Mouse (Mus musculus): ENCODE results near the gene Lsmem1. TPM values are rescaled to one million over a fixed set of nuclear protein-coding genes. Genes with fewer than 3 reads are reported as not detected.
"Not testable (repeated sequence)": the region's sequence is repeated elsewhere in the genome, so short reads cannot be mapped to it uniquely, and the experiment has no call there.

The Lsmem1 gene
- polyA plus RNA-seq, 1 experiment from 2014 or later: 31.2 TPM

DNA sequence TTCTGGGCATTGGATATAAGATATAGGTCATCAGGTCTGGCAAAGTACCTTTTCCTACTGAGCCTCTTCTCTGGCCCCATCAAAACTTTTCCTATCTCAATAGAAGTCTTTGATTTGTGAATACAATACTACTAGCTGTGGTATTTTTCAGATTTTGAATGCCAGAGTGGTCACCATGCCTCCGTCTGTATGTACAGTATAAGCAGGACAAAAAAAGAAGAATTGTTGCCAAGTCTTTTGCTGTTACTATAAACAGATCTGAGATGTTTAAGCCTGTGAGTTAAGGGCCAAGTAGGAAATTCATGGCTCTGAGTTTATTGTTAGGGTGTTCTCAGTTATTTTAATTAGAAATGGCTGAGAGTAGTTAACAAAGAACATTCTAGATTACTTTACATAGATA lies 24.1 kb downstream of the Lsmem1 start:
- not testable (repeated sequence) for ATAC-seq (replicated peaks; ENCODE audit: insufficient number of reproducible peaks, insufficient read depth, low FRiP score, low read depth); H3K4me2 ChIP-seq; H3K27ac ChIP-seq; H3K9ac ChIP-seq; H3K36me3 ChIP-seq; H3K9me3 ChIP-seq (replicated peaks); H3K4me1 ChIP-seq (replicated peaks); H3K27me3 ChIP-seq; H3K4me3 ChIP-seq
- 28% methylated on average over 1 of the region's 1 CpGs for WGBS

DNA sequence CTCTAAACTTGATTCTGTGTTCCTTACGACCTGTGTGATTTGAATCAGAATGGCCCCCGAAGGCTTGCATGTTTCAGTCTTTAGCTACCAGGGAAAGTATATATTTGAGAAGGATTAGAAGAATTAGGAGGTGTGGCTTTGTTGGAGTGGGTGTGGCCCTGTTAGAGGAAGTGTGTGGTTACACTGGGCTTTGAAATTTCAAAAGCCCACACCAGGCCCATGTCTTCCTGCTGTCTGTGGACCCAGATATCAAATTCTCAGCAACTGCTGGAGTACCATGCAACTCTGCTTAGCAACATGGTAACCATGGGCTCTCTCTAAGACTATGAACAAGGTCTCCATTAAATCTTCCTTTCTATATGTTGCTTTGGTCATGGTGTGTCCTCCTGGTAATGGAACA lies 27.7 kb downstream of the Lsmem1 start:
- no peak overlapping the region for H3K9ac ChIP-seq
- H3K27ac ChIP-seq: no peak overlapping the region
- H3K9me3 ChIP-seq (replicated peaks): no peaks in the 10 kb centered on the region
- no peak overlapping the region for H3K4me3 ChIP-seq
- H3K4me2 ChIP-seq: no peak overlapping the region
- ATAC-seq (replicated peaks; ENCODE audit: insufficient number of reproducible peaks, insufficient read depth, low FRiP score, low read depth): no peak
- H3K27me3 ChIP-seq: no peaks in the 10 kb centered on the region
- no peaks in the 10 kb centered on the region; the same call in 1 of the 2 replicates for H3K36me3 ChIP-seq
- WGBS: 83% methylated on average over 2 of the region's 2 CpGs
- 0 out of 2 replicates have a peak, but pooled peaks cover 2% of the 10 kb centered on the region for H3K4me1 ChIP-seq (replicated peaks)

DNA sequence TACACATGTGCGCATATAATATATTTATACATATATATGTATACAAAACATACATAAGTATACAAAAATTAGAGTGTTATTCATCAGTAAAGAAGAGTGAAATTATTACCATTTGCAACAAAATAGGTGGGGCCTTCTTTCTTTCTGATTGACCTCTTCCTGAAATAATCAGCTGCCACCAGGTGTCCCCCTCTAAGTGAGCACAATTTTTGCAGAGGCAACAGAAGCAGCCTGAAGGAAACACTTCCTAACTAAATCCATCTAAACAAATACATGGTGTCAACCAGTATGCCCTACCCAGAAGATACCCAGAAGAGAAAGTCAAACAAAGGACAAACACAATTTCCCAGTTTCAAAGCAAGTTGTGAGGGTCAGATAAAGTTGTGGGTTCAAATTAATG lies 29.6 kb downstream of the Lsmem1 start:
- H3K4me2 ChIP-seq: no peak overlapping the region
- no peaks in the 10 kb centered on the region; the same call in 1 of the 2 replicates for H3K36me3 ChIP-seq
- H3K9ac ChIP-seq: no peak overlapping the region
- no peak overlapping the region for H3K4me3 ChIP-seq
- H3K27me3 ChIP-seq: no peaks in the 10 kb centered on the region
- whole genome bisulfite sequencing: 93% methylated on average over 1 of the region's 1 CpGs
- no peak for ATAC-seq (replicated peaks; ENCODE audit: insufficient number of reproducible peaks, insufficient read depth, low FRiP score, low read depth)
- H3K4me1 ChIP-seq (replicated peaks): no peaks in the 10 kb centered on the region
- no peaks in the 10 kb centered on the region for H3K9me3 ChIP-seq (replicated peaks)
- H3K27ac ChIP-seq: no peak overlapping the region

DNA sequence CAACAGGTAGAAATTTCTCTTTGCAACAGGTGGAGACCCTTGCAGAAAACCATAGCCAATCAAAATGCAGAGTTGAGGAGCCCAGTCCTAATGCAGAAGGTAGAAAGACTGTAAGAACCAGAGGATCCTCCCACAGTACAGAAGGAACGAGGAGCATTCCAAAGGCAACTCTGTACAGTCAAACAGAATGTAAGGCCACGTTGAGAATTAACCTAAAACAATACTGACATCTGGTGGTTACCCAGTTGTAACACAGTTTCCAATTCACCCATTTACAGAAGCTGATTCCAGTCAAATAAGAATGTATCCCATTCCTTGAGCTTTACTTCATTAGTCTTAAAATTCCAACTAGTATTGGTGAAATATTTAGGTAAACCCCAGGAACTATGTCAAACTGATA lies 34.7 kb downstream of the Lsmem1 start:
- ATAC-seq (replicated peaks; ENCODE audit: insufficient number of reproducible peaks, insufficient read depth, low FRiP score, low read depth): no peak
- Histone ChIP-seq H3K9ac (no peak overlapping the region), H3K27me3 (no peaks in the 10 kb centered on the region), H3K27ac (no peak overlapping the region), H3K36me3 (no peaks in the 10 kb centered on the region), H3K4me2 (no peak overlapping the region), H3K4me1 (replicated peaks) (no peaks in the 10 kb centered on the region), H3K4me3 (no peak overlapping the region), H3K9me3 (replicated peaks) (no peaks in the 10 kb centered on the region)
- WGBS: 5% methylated on average over 2 of the region's 2 CpGs

DNA sequence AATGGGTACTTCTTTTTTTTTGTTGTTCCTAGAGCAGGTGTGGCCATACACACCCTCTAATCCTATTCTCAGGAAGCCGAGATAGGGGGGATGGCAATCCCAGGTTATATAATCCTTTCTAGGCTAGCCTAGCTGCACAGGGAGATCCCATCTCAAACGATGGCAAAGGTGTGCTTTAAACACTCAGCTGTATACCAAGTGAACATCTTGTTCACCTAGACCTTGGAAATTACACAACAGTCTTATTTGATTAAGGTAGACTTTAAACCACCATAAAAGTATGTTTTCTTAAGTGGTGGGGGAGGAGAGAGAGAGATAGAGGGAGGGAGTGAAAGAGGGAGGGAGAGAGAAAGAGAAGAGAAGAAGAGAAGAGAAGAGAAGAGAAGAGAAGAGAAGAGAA lies 38.5 kb downstream of the Lsmem1 start:
- Histone ChIP-seq H3K4me1 (replicated peaks) (no peaks in the 10 kb centered on the region), H3K4me3 (no peak overlapping the region), H3K36me3 (no peaks in the 10 kb centered on the region), H3K27me3 (no peaks in the 10 kb centered on the region), H3K9me3 (replicated peaks) (no peaks in the 10 kb centered on the region), H3K4me2 (no peak overlapping the region), H3K9ac (no peak overlapping the region), H3K27ac (no peak overlapping the region)
- 68% methylated on average over 2 of the region's 2 CpGs for WGBS
- no peak for ATAC-seq (replicated peaks; ENCODE audit: insufficient number of reproducible peaks, insufficient read depth, low FRiP score, low read depth)

DNA sequence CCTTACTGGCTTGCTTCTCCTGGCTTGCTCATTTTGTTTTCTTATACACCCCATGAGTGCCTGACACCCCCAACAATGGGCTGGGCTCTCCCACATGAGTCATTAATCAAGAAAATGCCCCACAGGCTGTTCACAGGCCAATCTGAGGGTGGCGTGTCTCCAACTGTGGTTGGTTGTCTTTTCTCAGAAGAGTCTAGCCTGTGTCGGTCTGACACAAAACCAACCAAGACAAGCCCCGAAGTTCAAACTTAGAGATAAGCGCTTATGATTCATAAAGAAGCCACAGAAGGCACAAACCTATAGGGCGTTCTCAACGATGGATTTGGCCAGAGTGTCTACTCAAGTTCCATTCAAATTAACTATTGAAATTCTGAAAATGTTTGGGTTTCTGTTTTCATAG lies 45.1 kb downstream of the Lsmem1 start:
- H3K4me2 ChIP-seq: no peak overlapping the region
- no peak overlapping the region for H3K9ac ChIP-seq
- no peaks in the 10 kb centered on the region for H3K4me1 ChIP-seq (replicated peaks)
- ATAC-seq (replicated peaks; ENCODE audit: insufficient number of reproducible peaks, insufficient read depth, low FRiP score, low read depth): no peak
- no peaks in the 10 kb centered on the region for H3K9me3 ChIP-seq (replicated peaks)
- no peak overlapping the region for H3K4me3 ChIP-seq
- WGBS: 86% methylated on average over 6 of the region's 6 CpGs
- no peaks in the 10 kb centered on the region for H3K36me3 ChIP-seq
- no peaks in the 10 kb centered on the region for H3K27me3 ChIP-seq
- no peak overlapping the region for H3K27ac ChIP-seq

DNA sequence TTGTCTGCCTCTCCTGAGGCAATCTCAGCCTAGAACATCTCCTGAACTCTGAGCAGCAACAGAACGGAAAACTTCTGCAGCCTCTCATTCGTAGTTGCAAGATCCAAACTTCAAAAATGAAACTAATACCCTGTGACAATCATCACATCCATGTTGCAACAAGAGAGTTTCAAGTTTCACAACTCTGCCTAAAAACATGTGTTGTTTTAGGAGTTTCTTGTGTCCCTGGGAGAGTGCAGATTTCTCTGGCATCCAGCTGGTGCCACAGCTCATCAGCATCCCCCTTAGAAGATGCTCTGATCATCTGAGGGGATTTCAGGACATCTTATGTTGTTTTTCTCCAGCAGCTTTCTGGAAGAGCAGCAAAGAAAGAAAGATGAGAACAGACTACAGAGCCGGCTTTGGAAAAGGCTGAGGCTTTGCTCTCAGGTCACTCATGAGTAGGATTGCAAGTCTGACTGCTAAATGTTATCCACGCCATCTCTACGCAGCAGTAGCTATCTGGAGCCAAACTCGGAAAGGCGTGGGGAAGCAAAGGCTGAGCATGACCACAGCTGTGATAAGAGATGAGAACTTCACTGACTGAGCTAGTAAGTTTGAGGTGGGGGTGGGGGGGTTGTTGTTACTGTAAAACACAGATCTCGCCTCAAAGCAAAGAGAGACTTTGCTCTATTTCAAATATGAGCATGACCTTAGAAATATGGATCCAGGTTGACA lies 46.8 kb downstream of the Lsmem1 start:
- Histone ChIP-seq H3K4me2 (no peak overlapping the region), H3K27ac (no peak overlapping the region), H3K27me3 (no peaks in the 10 kb centered on the region), H3K9ac (no peak overlapping the region), H3K36me3 (no peaks in the 10 kb centered on the region), H3K4me1 (replicated peaks) (no peaks in the 10 kb centered on the region), H3K4me3 (no peak overlapping the region), H3K9me3 (replicated peaks) (no peaks in the 10 kb centered on the region)
- WGBS: 53% methylated on average over 8 of the region's 8 CpGs
- ATAC-seq (replicated peaks; ENCODE audit: insufficient number of reproducible peaks, insufficient read depth, low FRiP score, low read depth): no peak

DNA sequence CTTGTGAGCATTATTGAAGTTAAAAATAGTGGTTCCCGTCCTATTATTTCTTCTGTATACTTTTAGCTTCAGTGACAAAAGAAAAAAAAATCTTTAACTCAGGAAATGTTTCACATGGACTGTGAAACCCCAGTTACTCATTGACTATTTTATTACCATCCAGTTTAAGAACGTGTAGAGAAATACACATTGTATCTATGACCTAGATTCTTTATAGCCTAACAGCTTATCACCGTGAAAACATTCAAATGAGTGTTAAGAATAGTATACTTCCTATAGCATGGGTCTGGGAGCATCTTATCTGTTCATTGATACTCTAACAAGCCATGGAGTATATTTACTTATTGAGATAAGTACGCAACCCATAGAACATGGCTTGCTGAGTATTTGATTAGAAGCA lies 52.0 kb downstream of the Lsmem1 start:
- no peak overlapping the region for H3K4me2 ChIP-seq
- no peaks in the 10 kb centered on the region for H3K4me1 ChIP-seq (replicated peaks)
- H3K9me3 ChIP-seq (replicated peaks): no peaks in the 10 kb centered on the region
- WGBS: 55% methylated on average over 4 of the region's 4 CpGs
- H3K27ac ChIP-seq: no peak overlapping the region
- H3K9ac ChIP-seq: no peak overlapping the region
- ATAC-seq (replicated peaks; ENCODE audit: insufficient number of reproducible peaks, insufficient read depth, low FRiP score, low read depth): no peak
- no peaks in the 10 kb centered on the region for H3K27me3 ChIP-seq
- H3K4me3 ChIP-seq: no peak overlapping the region
- no peaks in the 10 kb centered on the region for H3K36me3 ChIP-seq

DNA sequence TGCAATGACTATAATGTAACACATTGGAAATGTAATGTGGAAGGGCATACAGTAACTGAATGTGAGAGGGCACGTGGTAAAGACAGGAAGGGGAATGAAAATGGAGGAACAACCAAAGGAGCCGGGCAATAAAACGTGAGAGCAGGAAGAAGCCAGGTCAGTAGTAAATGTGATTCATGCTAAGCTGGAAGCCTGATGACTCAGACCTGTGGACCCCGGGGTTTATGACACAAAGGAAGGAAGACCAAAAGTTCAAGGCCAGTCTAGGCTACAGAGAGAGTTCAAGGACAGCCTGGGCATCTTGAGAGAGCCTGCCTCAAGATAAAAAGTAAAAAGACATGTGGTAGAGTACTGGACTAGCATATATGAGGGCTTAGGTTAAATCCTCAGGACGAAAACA lies 52.8 kb downstream of the Lsmem1 start:
- H3K36me3 ChIP-seq: no peaks in the 10 kb centered on the region
- no peak overlapping the region for H3K27ac ChIP-seq
- H3K4me1 ChIP-seq (replicated peaks): no peaks in the 10 kb centered on the region
- no peak overlapping the region for H3K4me3 ChIP-seq
- H3K4me2 ChIP-seq: no peak overlapping the region
- H3K27me3 ChIP-seq: no peaks in the 10 kb centered on the region
- 66% methylated on average over 5 of the region's 5 CpGs for WGBS
- H3K9me3 ChIP-seq (replicated peaks): no peaks in the 10 kb centered on the region
- H3K9ac ChIP-seq: no peak overlapping the region
- no peak for ATAC-seq (replicated peaks; ENCODE audit: insufficient number of reproducible peaks, insufficient read depth, low FRiP score, low read depth)

DNA sequence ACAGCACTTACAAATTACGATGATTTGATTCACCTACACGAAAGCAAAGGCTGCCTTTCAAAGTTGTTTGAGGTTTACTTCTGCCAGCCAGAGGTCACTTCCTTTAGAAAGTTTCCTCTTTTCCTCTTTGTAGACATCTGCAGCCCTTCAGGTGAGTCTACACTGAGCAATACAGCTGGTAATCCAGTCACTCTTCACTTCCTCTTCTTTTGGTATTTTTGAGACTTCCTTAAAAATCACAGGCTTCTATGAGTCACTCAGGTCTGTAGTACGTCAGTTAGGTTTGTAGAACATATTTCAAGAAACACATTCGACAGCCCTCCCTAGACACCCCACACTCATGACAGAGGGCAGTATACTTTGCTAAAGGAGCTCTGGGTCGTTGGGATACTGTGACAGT lies 58.6 kb downstream of the Lsmem1 start:
- no peak overlapping the region for H3K4me3 ChIP-seq
- H3K9ac ChIP-seq: no peak overlapping the region
- H3K36me3 ChIP-seq: no peaks in the 10 kb centered on the region
- H3K9me3 ChIP-seq (replicated peaks): no peaks in the 10 kb centered on the region
- H3K27me3 ChIP-seq: no peaks in the 10 kb centered on the region
- no peaks in the 10 kb centered on the region for H3K4me1 ChIP-seq (replicated peaks)
- WGBS: 63% methylated on average over 5 of the region's 5 CpGs
- no peak overlapping the region for H3K27ac ChIP-seq
- no peak overlapping the region for H3K4me2 ChIP-seq
- no peak for ATAC-seq (replicated peaks; ENCODE audit: insufficient number of reproducible peaks, insufficient read depth, low FRiP score, low read depth)

DNA sequence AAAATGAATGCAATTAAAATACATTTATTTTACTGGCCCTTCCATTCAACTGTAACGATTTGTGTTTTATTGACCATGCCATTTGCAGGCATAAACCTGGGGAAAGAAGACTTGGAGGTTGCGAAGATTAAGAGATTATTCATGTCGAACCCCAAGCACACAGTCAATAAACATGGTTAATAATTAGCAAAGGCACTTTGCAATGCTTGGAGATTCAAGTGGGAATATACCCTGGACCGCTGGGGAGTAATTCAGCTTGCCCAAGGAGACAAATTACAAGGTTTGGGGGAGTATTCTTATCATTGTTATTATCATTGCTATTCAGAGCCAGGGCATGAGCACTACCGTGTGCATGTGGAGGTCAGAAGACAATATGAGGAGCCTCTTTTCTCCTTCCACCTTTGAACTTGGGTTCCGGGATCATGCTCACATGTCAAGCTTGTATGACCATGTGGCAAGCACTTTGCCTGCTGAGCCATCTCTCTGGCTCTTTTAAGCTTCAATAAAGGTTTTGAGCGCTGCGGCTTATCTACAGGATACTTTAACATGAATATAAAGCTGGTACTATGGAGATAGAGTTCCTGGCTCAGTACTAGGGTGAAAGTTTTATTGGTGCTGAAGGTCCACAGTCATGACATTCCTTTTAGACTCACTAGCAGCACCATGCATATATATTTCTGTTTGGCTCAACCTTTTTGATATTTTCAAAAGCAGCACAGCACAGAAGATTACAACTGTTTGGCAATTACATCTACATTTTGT lies 59.6 kb downstream of the Lsmem1 start:
- Histone ChIP-seq H3K4me1 (replicated peaks) (no peaks in the 10 kb centered on the region), H3K4me3 (no peak overlapping the region), H3K27me3 (no peaks in the 10 kb centered on the region), H3K9ac (no peak overlapping the region), H3K27ac (no peak overlapping the region), H3K36me3 (no peaks in the 10 kb centered on the region), H3K9me3 (replicated peaks) (no peaks in the 10 kb centered on the region), H3K4me2 (no peak overlapping the region)
- no peak for ATAC-seq (replicated peaks; ENCODE audit: insufficient number of reproducible peaks, insufficient read depth, low FRiP score, low read depth)
- WGBS: 78% methylated on average over 8 of the region's 8 CpGs

DNA sequence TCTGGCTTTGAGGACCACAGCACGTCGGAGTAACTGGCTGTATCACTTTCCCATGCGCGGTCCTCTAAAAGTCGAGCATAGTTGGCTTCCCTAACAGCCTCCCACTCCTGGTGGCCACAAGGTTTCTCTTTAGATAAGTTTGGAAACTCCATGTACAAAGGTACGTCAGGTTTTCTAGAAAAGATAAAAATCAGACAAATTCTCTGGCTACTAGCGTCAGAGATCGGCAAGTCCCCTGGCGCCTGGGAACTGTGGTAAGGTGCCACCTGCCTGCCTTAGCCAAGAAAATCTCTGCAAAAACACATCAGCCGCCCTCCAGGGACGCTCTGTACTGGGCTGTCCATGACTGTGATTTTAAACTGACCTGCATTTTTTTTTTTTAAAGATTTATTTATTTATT lies 64.8 kb downstream of the Lsmem1 start:
- H3K36me3 ChIP-seq: no peaks in the 10 kb centered on the region
- no peak for ATAC-seq (replicated peaks; ENCODE audit: insufficient number of reproducible peaks, insufficient read depth, low FRiP score, low read depth)
- H3K4me3 ChIP-seq: peak overlapping the region; percentile 54
- 46% methylated on average over 11 of the region's 11 CpGs for WGBS
- peaks cover 13% of the 10 kb centered on the region for H3K4me1 ChIP-seq (replicated peaks)
- no peak overlapping the region for H3K9ac ChIP-seq
- H3K4me2 ChIP-seq: peak overlapping the region; percentile 97
- no peaks in the 10 kb centered on the region for H3K9me3 ChIP-seq (replicated peaks)
- no peak overlapping the region for H3K27ac ChIP-seq
- peaks cover 7% of the 10 kb centered on the region for H3K27me3 ChIP-seq
